Mouse (Mus musculus) midbrain, embryonic 14.5 days (tissue): ENCODE data around the gene Gm10300. TPM values are rescaled to one million over a fixed set of nuclear protein-coding genes. Genes with fewer than 3 reads are reported as not detected.
A peak's percentile ranks its signal among the peaks of the same experiment; 100 is the strongest.

Source experiments
- ATAC-seq: fragments of 200-750 bp; cut with Nextera tagmentation; 2 replicates; pipeline ENCODE4 v1.8.0; 2017; ENCODE audit warnings: moderate number of reproducible peaks, moderate library complexity; ENCODE audit not compliant: low FRiP score, low TSS enrichment
- DNase-seq: peaks from one replicate; pipeline ENCODE4 v3.0.0-alpha.2; 2015
- H3K27ac ChIP-seq: fragments of 300-500 bp; sonication (generic); replicated peaks from 2 replicates; pipeline ENCODE4 v1.5.1; 2014; ENCODE audit warnings: mild to moderate bottlenecking, low read depth, low read length, moderate library complexity
- H3K27me3 ChIP-seq: fragments of 300-500 bp; sonication (generic); 2 replicates; pipeline ENCODE4 v1.6.1; 2014; ENCODE audit warnings: low read length, control low read depth, mixed read lengths; ENCODE audit not compliant: control insufficient read depth, insufficient read depth
- H3K36me3 ChIP-seq: fragments of 300-500 bp; sonication (generic); 2 replicates; pipeline ENCODE4 v1.6.1; 2014; ENCODE audit warnings: low read length, control low read depth; ENCODE audit not compliant: control insufficient read depth, insufficient read depth
- H3K4me1 ChIP-seq: fragments of 300-500 bp; sonication (generic); 2 replicates; pipeline ENCODE4 v1.6.1; 2014; ENCODE audit warnings: mild to moderate bottlenecking, antibody characterized with exemption, low read length, control low read depth; ENCODE audit not compliant: control insufficient read depth, insufficient read depth
- H3K4me2 ChIP-seq: fragments of 300-500 bp; sonication (generic); 2 replicates; pipeline ENCODE4 v1.6.1; 2014; ENCODE audit warnings: mild to moderate bottlenecking, low read length, moderate library complexity
- H3K4me3 ChIP-seq: fragments of 300-500 bp; sonication (generic); replicated peaks from 2 replicates; pipeline ENCODE4 v1.5.1; 2014; ENCODE audit warnings: low read depth, low read length
- H3K9ac ChIP-seq: fragments of 300-500 bp; sonication (generic); replicated peaks from 2 replicates; pipeline ENCODE4 v1.6.1; 2014; ENCODE audit warnings: mild to moderate bottlenecking, low read length, moderate library complexity
- H3K9me3 ChIP-seq: fragments of 300-500 bp; sonication (generic); 2 replicates; pipeline ENCODE4 v1.6.1; 2016; ENCODE audit warnings: low read length, control low read depth, mixed read lengths; ENCODE audit not compliant: control insufficient read depth
- WGBS: fragments of 180-500 bp; shearing (Covaris S2); extraction: QIAGEN DNeasy Blood & Tissue Kit; methylation state at CpG from one replicate; pipeline ENCODE4 v1.1.7; 2014; 5-methylcytosine and 5-hydroxymethylcytosine counted together
- polyA plus RNA-seq: library from polyadenylated mRNA; unstranded; fragments of >200 nt; fragmentation: Nextera tagmentation; extraction: Ambion mirVana; gene quantifications from 2 replicates; pipeline ENCODE4 v1.2.1, GENCODE M21; 2014

The Gm10300 gene
- polyA plus RNA-seq, 1 experiment from 2014 or later = not detected

GRCm38 (mm10) chr4:132048995-132049404 lies 25.5 kb upstream of the Gm10300 start:
- peak overlapping the region; percentile 92 for H3K4me3 ChIP-seq
- H3K4me2 ChIP-seq = peak overlapping the region; percentile 81
- no peaks in the 10 kb centered on the region for H3K36me3 ChIP-seq
- peak overlapping the region; percentile 99 for H3K27ac ChIP-seq
- H3K27me3 ChIP-seq = no peaks in the 10 kb centered on the region; the same call in 1 of the 2 replicates
- H3K9ac ChIP-seq = peak overlapping the region; percentile 99
- H3K9me3 ChIP-seq = no peaks in the 10 kb centered on the region
- DNase-seq (peak; percentile 98), ATAC-seq (peak; percentile 99)
- H3K4me1 ChIP-seq = peaks cover 40% of the 10 kb centered on the region
- under 1% methylated on average over 18 of the region's 46 CpGs for WGBS

- no peak overlapping the region; the same call in 1 of the 2 replicates for H3K9ac ChIP-seq
- H3K9me3 ChIP-seq = no peaks in the 10 kb centered on the region
- H3K27me3 ChIP-seq = no peaks in the 10 kb centered on the region; the same call in 1 of the 2 replicates
- H3K36me3 ChIP-seq = no peaks in the 10 kb centered on the region
- peak overlapping the region; percentile 53 for H3K4me2 ChIP-seq
- 4% methylated on average over 15 of the region's 15 CpGs for WGBS
- H3K4me3 ChIP-seq = peak overlapping the region; percentile 92
- H3K4me1 ChIP-seq = peaks cover 35% of the 10 kb centered on the region
- DNase-seq = peak; percentile 28
- ATAC-seq = no peak
- 0 out of 2 replicates have a peak overlapping the region, but pooled peaks have one; percentile 32 for H3K27ac ChIP-seq
These were observed 24.8 kb upstream of the Gm10300 start for GRCm38 (mm10) chr4:132049549-132050200.

- Histone ChIP-seq H3K36me3 (no peaks in the 10 kb centered on the region), H3K9ac (no peak overlapping the region), H3K4me3 (no peak overlapping the region), H3K27me3 (no peaks in the 10 kb centered on the region; the same call in 1 of the 2 replicates), H3K4me1 (peaks cover 28% of the 10 kb centered on the region), H3K9me3 (no peaks in the 10 kb centered on the region), H3K4me2 (no peak overlapping the region), H3K27ac (no peak overlapping the region)
- DNase-seq (peak; percentile 64), ATAC-seq (no peak)
- WGBS = 35% methylated on average over 10 of the region's 10 CpGs
These were observed 22.9 kb upstream of the Gm10300 start for GRCm38 (mm10) chr4:132051321-132052275.

GRCm38 (mm10) chr4:132057311-132057710 lies 17.2 kb upstream of the Gm10300 start:
- no peaks in the 10 kb centered on the region for H3K27me3 ChIP-seq
- ATAC-seq (no peak), DNase-seq (no peak)
- H3K27ac ChIP-seq = no peak overlapping the region
- no peak overlapping the region for H3K9ac ChIP-seq
- H3K36me3 ChIP-seq = no peaks in the 10 kb centered on the region
- H3K4me3 ChIP-seq = no peak overlapping the region
- H3K4me1 ChIP-seq = no peaks in the 10 kb centered on the region
- H3K4me2 ChIP-seq = no peak overlapping the region
- no peaks in the 10 kb centered on the region for H3K9me3 ChIP-seq

- no peaks in the 10 kb centered on the region for H3K27me3 ChIP-seq
- H3K27ac ChIP-seq = no peak overlapping the region
- no peak for ATAC-seq
- no peaks in the 10 kb centered on the region for H3K36me3 ChIP-seq
- H3K4me2 ChIP-seq = no peak overlapping the region
- H3K4me3 ChIP-seq = no peak overlapping the region
- WGBS = 96% methylated on average over 2 of the region's 2 CpGs
- H3K9ac ChIP-seq = no peak overlapping the region
- H3K9me3 ChIP-seq = no peaks in the 10 kb centered on the region
- H3K4me1 ChIP-seq = no peaks in the 10 kb centered on the region
- DNase-seq = no peak
These were observed 15.0 kb upstream of the Gm10300 start for GRCm38 (mm10) chr4:132059541-132059940.

GRCm38 (mm10) chr4:132060040-132060832 lies 14.3 kb upstream of the Gm10300 start:
- Histone ChIP-seq H3K27me3 (no peaks in the 10 kb centered on the region), H3K27ac (no peak overlapping the region), H3K4me2 (no peak overlapping the region), H3K4me3 (no peak overlapping the region), H3K9me3 (no peaks in the 10 kb centered on the region), H3K4me1 (no peaks in the 10 kb centered on the region), H3K9ac (no peak overlapping the region), H3K36me3 (no peaks in the 10 kb centered on the region)
- ATAC-seq (no peak), DNase-seq (no peak)
- WGBS = 78% methylated on average over 17 of the region's 17 CpGs

- H3K4me3 ChIP-seq = no peak overlapping the region
- ATAC-seq (no peak), DNase-seq (no peak)
- H3K4me1 ChIP-seq = no peaks in the 10 kb centered on the region
- no peak overlapping the region for H3K4me2 ChIP-seq
- no peaks in the 10 kb centered on the region for H3K27me3 ChIP-seq
- H3K27ac ChIP-seq = no peak overlapping the region
- 81% methylated on average over 8 of the region's 8 CpGs for WGBS
- H3K36me3 ChIP-seq = no peaks in the 10 kb centered on the region
- no peak overlapping the region for H3K9ac ChIP-seq
- no peaks in the 10 kb centered on the region for H3K9me3 ChIP-seq
These were observed 12.2 kb upstream of the Gm10300 start for GRCm38 (mm10) chr4:132062289-132062688.
